Mouse (Mus musculus) embryonic facial prominence, embryonic 12.5 days (tissue): ENCODE results near the gene Gm4778. TPM values are rescaled to one million over a fixed set of nuclear protein-coding genes. Genes with fewer than 3 reads are reported as not detected.
"Not testable (repeated sequence)": the region's sequence is repeated elsewhere in the genome, so short reads cannot be mapped to it uniquely, and the experiment has no call there.

Experiments used
- ATAC-seq: fragments of 200-750 bp; cut with Nextera tagmentation; 2 replicates; pipeline ENCODE4 v1.8.0; 2017; ENCODE audit not compliant: insufficient number of reproducible peaks, insufficient read depth, low FRiP score, low TSS enrichment
- H3K27ac ChIP-seq: fragments of 300-500 bp; sonication (generic); 2 replicates; pipeline ENCODE4 v1.5.1; 2016; ENCODE audit warnings: mild to moderate bottlenecking
- H3K27me3 ChIP-seq: fragments of 300-500 bp; sonication (generic); 2 replicates; pipeline ENCODE4 v1.6.1; 2016; ENCODE audit warnings: mild to moderate bottlenecking, moderate library complexity
- H3K36me3 ChIP-seq: fragments of 300-500 bp; sonication (generic); 2 replicates; pipeline ENCODE4 v1.6.1; 2016; ENCODE audit warnings: mild to moderate bottlenecking
- H3K4me1 ChIP-seq: fragments of 300-500 bp; sonication (generic); 2 replicates; pipeline ENCODE4 v1.6.1; 2016
- H3K4me2 ChIP-seq: fragments of 300-500 bp; sonication (generic); replicated peaks from 2 replicates; pipeline ENCODE4 v1.6.1; 2016; ENCODE audit warnings: mild to moderate bottlenecking, moderate library complexity
- H3K4me3 ChIP-seq: fragments of 300-500 bp; sonication (generic); 2 replicates; pipeline ENCODE4 v1.5.1; 2016; ENCODE audit warnings: mild to moderate bottlenecking
- H3K9ac ChIP-seq: fragments of 300-500 bp; sonication (generic); 2 replicates; pipeline ENCODE4 v1.6.1; 2016; ENCODE audit warnings: mild to moderate bottlenecking, moderate library complexity
- H3K9me3 ChIP-seq: fragments of 300-500 bp; sonication (generic); 2 replicates; pipeline ENCODE4 v1.6.1; 2016; ENCODE audit warnings: mild to moderate bottlenecking, moderate library complexity
- WGBS: fragments of 180-500 bp; shearing (Covaris S2); methylation state at CpG from one replicate; pipeline ENCODE4 v1.1.7; 2016; 5-methylcytosine and 5-hydroxymethylcytosine counted together
- polyA plus RNA-seq: library from polyadenylated mRNA; unstranded; fragments of >200 nt; fragmentation: Nextera tagmentation; extraction: Ambion mirVana; gene quantifications from 2 replicates; pipeline ENCODE4 v1.2.1, GENCODE M21; 2016

Gm4778 gene
- not detected in 2 replicates for polyA plus RNA-seq

GRCm38 (mm10) chr3:94263736-94264135 is at the start of gene Gm4778:
Gene Gm4778, plus strand, starts transcription at chr3:94264036.
- H3K9ac ChIP-seq, H3K4me1 ChIP-seq, H3K27me3 ChIP-seq, H3K36me3 ChIP-seq, H3K9me3 ChIP-seq, H3K27ac ChIP-seq, ATAC-seq, H3K4me2 ChIP-seq, H3K4me3 ChIP-seq: not testable (repeated sequence)
- WGBS, result 80% methylated on average over 1 of the region's 1 CpGs

- no peaks in the 10 kb centered on the region for H3K4me1 ChIP-seq
- 48% methylated on average over 6 of the region's 6 CpGs for WGBS
- H3K9ac ChIP-seq, result no peak overlapping the region
- H3K27me3 ChIP-seq, result no peaks in the 10 kb centered on the region
- H3K36me3 ChIP-seq, result no peaks in the 10 kb centered on the region
- H3K9me3 ChIP-seq, result no peaks in the 10 kb centered on the region
- 0 out of 2 replicates have a peak, but pooled peaks have one; percentile 35 for ATAC-seq
- H3K27ac ChIP-seq, result no peak overlapping the region
- H3K4me3 ChIP-seq, result no peak overlapping the region
- H3K4me2 ChIP-seq, result no peak overlapping the region
These were observed 3.2 kb upstream of the Gm4778 start for GRCm38 (mm10) chr3:94260598-94260997.

GRCm38 (mm10) chr3:94275991-94276390 is 12.2 kb downstream of the Gm4778 start:
- H3K27ac ChIP-seq, result no peak overlapping the region
- 90% methylated on average over 11 of the region's 11 CpGs for WGBS
- H3K9me3 ChIP-seq, result no peaks in the 10 kb centered on the region
- no peaks in the 10 kb centered on the region for H3K27me3 ChIP-seq
- H3K4me3 ChIP-seq, result no peak overlapping the region
- H3K36me3 ChIP-seq, result no peaks in the 10 kb centered on the region
- no peaks in the 10 kb centered on the region for H3K4me1 ChIP-seq
- no peak for ATAC-seq
- H3K9ac ChIP-seq, result no peak overlapping the region
- H3K4me2 ChIP-seq, result no peak overlapping the region

GRCm38 (mm10) chr3:94305457-94305856 is 41.6 kb downstream of the Gm4778 start:
- Histone ChIP-seq H3K27me3 (no peaks in the 10 kb centered on the region), H3K4me3 (no peak overlapping the region), H3K9me3 (no peaks in the 10 kb centered on the region), H3K4me1 (no peaks in the 10 kb centered on the region), H3K4me2 (no peak overlapping the region), H3K9ac (no peak overlapping the region), H3K36me3 (no peaks in the 10 kb centered on the region), H3K27ac (no peak overlapping the region)
- 62% methylated on average over 1 of the region's 1 CpGs for WGBS
- ATAC-seq, result no peak

GRCm38 (mm10) chr3:94306975-94307374 is 43.1 kb downstream of the Gm4778 start:
- no peak overlapping the region for H3K4me3 ChIP-seq
- H3K27me3 ChIP-seq, result no peaks in the 10 kb centered on the region
- H3K36me3 ChIP-seq, result no peaks in the 10 kb centered on the region
- H3K27ac ChIP-seq, result no peak overlapping the region
- no peak overlapping the region for H3K9ac ChIP-seq
- no peaks in the 10 kb centered on the region for H3K9me3 ChIP-seq
- H3K4me2 ChIP-seq, result no peak overlapping the region
- no peaks in the 10 kb centered on the region for H3K4me1 ChIP-seq
- ATAC-seq, result no peak

- no peaks in the 10 kb centered on the region for H3K4me1 ChIP-seq
- ATAC-seq, result peak; percentile 100
- H3K27me3 ChIP-seq, result no peaks in the 10 kb centered on the region
- no peaks in the 10 kb centered on the region for H3K9me3 ChIP-seq
- peak within 1 kb of the TSS; percentile 83 for H3K27ac ChIP-seq
- peak within 1 kb of the TSS; percentile 62 for H3K4me3 ChIP-seq
- WGBS, result 2% methylated on average over 47 of the region's 47 CpGs
- H3K36me3 ChIP-seq, result no peaks in the 10 kb centered on the region
- peak within 1 kb of the TSS; percentile 64 for H3K9ac ChIP-seq
- peak within 1 kb of the TSS; percentile 60 for H3K4me2 ChIP-seq
These were observed 46.0 kb downstream of the Gm4778 start, which contains the start of gene Them4 for GRCm38 (mm10) chr3:94309633-94310363. Gene Them4, plus strand, starts transcription at chr3:94310089.

GRCm38 (mm10) chr3:94310491-94310890 is 46.7 kb downstream of the Gm4778 start:
- H3K27me3 ChIP-seq, result no peaks in the 10 kb centered on the region
- WGBS, result 53% methylated on average over 7 of the region's 7 CpGs
- peak overlapping the region; percentile 83 for H3K27ac ChIP-seq
- no peaks in the 10 kb centered on the region for H3K36me3 ChIP-seq
- H3K9me3 ChIP-seq, result no peaks in the 10 kb centered on the region
- H3K4me1 ChIP-seq, result no peaks in the 10 kb centered on the region
- peak overlapping the region; percentile 64 for H3K9ac ChIP-seq
- peak overlapping the region; percentile 60 for H3K4me2 ChIP-seq
- no peak for ATAC-seq
- H3K4me3 ChIP-seq, result peak overlapping the region; percentile 62

GRCm38 (mm10) chr3:94310911-94311310 is 47.1 kb downstream of the Gm4778 start:
- whole genome bisulfite sequencing, result 76% methylated on average over 6 of the region's 6 CpGs
- peak overlapping the region; percentile 62 for H3K4me3 ChIP-seq
- H3K4me1 ChIP-seq, result no peaks in the 10 kb centered on the region
- ATAC-seq, result no peak
- peak overlapping the region; percentile 60 for H3K4me2 ChIP-seq
- no peak overlapping the region for H3K9ac ChIP-seq
- H3K27me3 ChIP-seq, result no peaks in the 10 kb centered on the region
- H3K9me3 ChIP-seq, result no peaks in the 10 kb centered on the region
- no peaks in the 10 kb centered on the region for H3K36me3 ChIP-seq
- H3K27ac ChIP-seq, result no peak overlapping the region

- ATAC-seq, result no peak
- H3K4me2 ChIP-seq, result no peak overlapping the region
- H3K36me3 ChIP-seq, result no peaks in the 10 kb centered on the region
- H3K4me1 ChIP-seq, result no peaks in the 10 kb centered on the region
- no peak overlapping the region for H3K4me3 ChIP-seq
- no peaks in the 10 kb centered on the region for H3K9me3 ChIP-seq
- no peaks in the 10 kb centered on the region for H3K27me3 ChIP-seq
- WGBS, result 82% methylated on average over 4 of the region's 4 CpGs
- H3K9ac ChIP-seq, result no peak overlapping the region
- no peak overlapping the region for H3K27ac ChIP-seq
These were observed 47.5 kb downstream of the Gm4778 start for GRCm38 (mm10) chr3:94311376-94311775.

Other genes with a start within 250 kb of the Gm4778 start
- gene Gm9125, start 209.2 kb upstream of the Gm4778 start, polyA plus RNA-seq, result not detected in 2 replicates
- not detected in 2 replicates for gene Gm10697, start 191.4 kb upstream of the Gm4778 start, polyA plus RNA-seq
- gene Gm10696, start 85.8 kb upstream of the Gm4778 start, polyA plus RNA-seq, result not detected in 2 replicates
- not detected in 2 replicates for gene Gm5286, start 67.3 kb upstream of the Gm4778 start, polyA plus RNA-seq
- gene Them4, start 46.1 kb downstream of the Gm4778 start, polyA plus RNA-seq, result 11.7 and 12.3 TPM in 2 replicates
- not detected in 2 replicates for gene Them5, start 78.1 kb downstream of the Gm4778 start, polyA plus RNA-seq
- gene C2cd4d, start 98.4 kb downstream of the Gm4778 start, polyA plus RNA-seq, result 2.8 and 3.6 TPM in 2 replicates
- 0.72 and 0.88 TPM in 2 replicates for gene Rorc, start 108.8 kb downstream of the Gm4778 start, polyA plus RNA-seq
- gene Lingo4, start 134.5 kb downstream of the Gm4778 start, polyA plus RNA-seq, result 0.06 and 0.12 TPM in 2 replicates
- 11.8 and 13.9 TPM in 2 replicates for gene Tdrkh, start 149.2 kb downstream of the Gm4778 start, polyA plus RNA-seq
- 65.3 and 65.6 TPM in 2 replicates for gene Mrpl9, start 179.3 kb downstream of the Gm4778 start, polyA plus RNA-seq
- gene Oaz3, start 179.9 kb downstream of the Gm4778 start, polyA plus RNA-seq, result 0.41 and 0.45 TPM in 2 replicates
- 14.2 and 17.8 TPM in 2 replicates for gene Celf3, start 214.3 kb downstream of the Gm4778 start, polyA plus RNA-seq
- 2.0 and 2.3 TPM in 2 replicates for gene Riiad1, start 216.3 kb downstream of the Gm4778 start, polyA plus RNA-seq